Mouse (Mus musculus) lung, embryonic 14.5 days (tissue): ENCODE measurements around the gene Efna5. TPM values are rescaled to one million over a fixed set of nuclear protein-coding genes. Genes with fewer than 3 reads are reported as not detected.
A peak's percentile ranks its signal among the peaks of the same experiment; 100 is the strongest.

ENCODE experiments used
- ATAC-seq: fragments of 200-750 bp; cut with Nextera tagmentation; 2 replicates; pipeline ENCODE4 v1.8.0; 2017; ENCODE audit warnings: mild to moderate bottlenecking, moderate TSS enrichment, moderate library complexity; ENCODE audit not compliant: insufficient read depth
- DNase-seq: peaks from one replicate; pipeline ENCODE4 v3.0.0-alpha.2; 2015
- H3K27ac ChIP-seq: fragments of 300-500 bp; sonication (generic); 2 replicates; pipeline ENCODE4 v1.5.1; 2014; ENCODE audit warnings: low read depth, mild to moderate bottlenecking, moderate library complexity
- H3K27me3 ChIP-seq: fragments of 300-500 bp; sonication (generic); 2 replicates; pipeline ENCODE4 v1.6.1; 2014; ENCODE audit warnings: low read length, control low read depth; ENCODE audit not compliant: insufficient read depth
- H3K36me3 ChIP-seq: fragments of 300-500 bp; sonication (generic); 2 replicates; pipeline ENCODE4 v1.6.1; 2014; ENCODE audit warnings: control low read depth; ENCODE audit not compliant: insufficient read depth
- H3K4me1 ChIP-seq: fragments of 300-500 bp; sonication (generic); 2 replicates; pipeline ENCODE4 v1.6.1; 2014; ENCODE audit warnings: antibody characterized with exemption, control low read depth; ENCODE audit not compliant: insufficient read depth
- H3K4me2 ChIP-seq: fragments of 300-500 bp; sonication (generic); 2 replicates; pipeline ENCODE4 v1.6.1; 2014; ENCODE audit warnings: mild to moderate bottlenecking
- H3K4me3 ChIP-seq: fragments of 300-500 bp; sonication (generic); 2 replicates; pipeline ENCODE4 v1.5.1; 2014; ENCODE audit warnings: low read depth, low read length
- H3K9ac ChIP-seq: fragments of 300-500 bp; sonication (generic); 2 replicates; pipeline ENCODE4 v1.6.1; 2014
- H3K9me3 ChIP-seq: fragments of 300-500 bp; sonication (generic); 2 replicates; pipeline ENCODE4 v1.6.1; 2016; ENCODE audit warnings: low read depth, low read length, control low read depth
- CTCF ChIP-seq: IDR thresholded peaks from 2 replicates; pipeline ENCODE4 v1.5.1; 2016; ENCODE audit warnings: antibody characterized with exemption, low read depth
- WGBS: fragments of 180-500 bp; shearing (Covaris S2); extraction: QIAGEN DNeasy Blood & Tissue Kit; methylation state at CpG from one replicate; pipeline ENCODE4 v1.1.7; 2014; 5-methylcytosine and 5-hydroxymethylcytosine counted together
- polyA plus RNA-seq: library from polyadenylated mRNA; unstranded; fragments of >200 nt; fragmentation: Nextera tagmentation; extraction: Ambion mirVana; gene quantifications from 2 replicates; pipeline ENCODE4 v1.2.1, GENCODE M21; 2014

The Efna5 gene
- polyA plus RNA-seq, 1 experiment from 2014 or later: 14.8 TPM

GRCm38 (mm10) chr17:62739993-62740392, 141.1 kb downstream of the Efna5 start:
- H3K9me3 ChIP-seq: no peaks in the 10 kb centered on the region
- no peaks in the 10 kb centered on the region for H3K36me3 ChIP-seq
- WGBS: 76% methylated on average over 6 of the region's 6 CpGs
- no peak overlapping the region for H3K9ac ChIP-seq
- no peaks in the 10 kb centered on the region for H3K27me3 ChIP-seq
- no peak for DNase-seq
- H3K4me1 ChIP-seq: no peaks in the 10 kb centered on the region
- no peak overlapping the region for H3K4me2 ChIP-seq
- no peak overlapping the region for H3K4me3 ChIP-seq
- no peak for ATAC-seq
- H3K27ac ChIP-seq: no peak overlapping the region
- no peak for TF ChIP-seq CTCF

- Histone ChIP-seq H3K36me3 (no peaks in the 10 kb centered on the region), H3K4me2 (no peak overlapping the region), H3K4me3 (no peak overlapping the region), H3K9me3 (no peaks in the 10 kb centered on the region), H3K27me3 (no peaks in the 10 kb centered on the region), H3K4me1 (0 out of 2 replicates have a peak, but pooled peaks cover 5% of the 10 kb centered on the region), H3K9ac (no peak overlapping the region), H3K27ac (no peak overlapping the region)
- no peak for TF ChIP-seq CTCF
- ATAC-seq (no peak), DNase-seq (no peak)
- WGBS: 73% methylated on average over 6 of the region's 6 CpGs
These were observed 143.7 kb downstream of the Efna5 start for GRCm38 (mm10) chr17:62737404-62737803.

GRCm38 (mm10) chr17:62735943-62736342, 145.2 kb downstream of the Efna5 start:
- WGBS: 12% methylated on average over 11 of the region's 11 CpGs
- Histone ChIP-seq H3K4me2 (peak overlapping the region; percentile 13; the same call in 1 of the 2 replicates), H3K27ac (no peak overlapping the region), H3K4me1 (0 out of 2 replicates have a peak, but pooled peaks cover 5% of the 10 kb centered on the region), H3K4me3 (no peak overlapping the region), H3K9ac (no peak overlapping the region), H3K9me3 (no peaks in the 10 kb centered on the region), H3K27me3 (no peaks in the 10 kb centered on the region), H3K36me3 (no peaks in the 10 kb centered on the region)
- no peak for TF ChIP-seq CTCF
- ATAC-seq (peak; percentile 83), DNase-seq (peak; percentile 89)

GRCm38 (mm10) chr17:62734901-62735300, 146.2 kb downstream of the Efna5 start:
- H3K9me3 ChIP-seq: no peaks in the 10 kb centered on the region
- peak overlapping the region; percentile 18; the same call in 1 of the 2 replicates for H3K4me2 ChIP-seq
- H3K4me1 ChIP-seq: 0 out of 2 replicates have a peak, but pooled peaks cover 7% of the 10 kb centered on the region
- 20% methylated on average over 10 of the region's 10 CpGs for WGBS
- peak; percentile 11 for DNase-seq
- TF ChIP-seq CTCF: no peak
- no peak overlapping the region for H3K9ac ChIP-seq
- H3K27ac ChIP-seq: no peak overlapping the region
- H3K36me3 ChIP-seq: no peaks in the 10 kb centered on the region
- no peak for ATAC-seq
- H3K27me3 ChIP-seq: no peaks in the 10 kb centered on the region
- no peak overlapping the region for H3K4me3 ChIP-seq

GRCm38 (mm10) chr17:62734067-62734466, 147.1 kb downstream of the Efna5 start:
- no peaks in the 10 kb centered on the region for H3K27me3 ChIP-seq
- H3K9ac ChIP-seq: no peak overlapping the region
- no peak overlapping the region for H3K4me3 ChIP-seq
- ATAC-seq (0 out of 2 replicates have a peak, but pooled peaks have one; percentile 13), DNase-seq (peak; percentile 45)
- H3K4me2 ChIP-seq: no peak overlapping the region
- H3K36me3 ChIP-seq: no peaks in the 10 kb centered on the region
- 52% methylated on average over 4 of the region's 4 CpGs for WGBS
- no peak overlapping the region for H3K27ac ChIP-seq
- TF ChIP-seq CTCF: no peak
- H3K9me3 ChIP-seq: no peaks in the 10 kb centered on the region
- 0 out of 2 replicates have a peak, but pooled peaks cover 8% of the 10 kb centered on the region for H3K4me1 ChIP-seq

- Histone ChIP-seq H3K4me2 (no peak overlapping the region), H3K36me3 (no peaks in the 10 kb centered on the region), H3K4me1 (0 out of 2 replicates have a peak, but pooled peaks cover 8% of the 10 kb centered on the region), H3K9ac (no peak overlapping the region), H3K9me3 (no peaks in the 10 kb centered on the region), H3K27me3 (no peaks in the 10 kb centered on the region), H3K27ac (no peak overlapping the region), H3K4me3 (no peak overlapping the region)
- 65% methylated on average over 10 of the region's 10 CpGs for WGBS
- no peak for TF ChIP-seq CTCF
- no peak for DNase-seq
- ATAC-seq: no peak
These were observed 151.2 kb downstream of the Efna5 start for GRCm38 (mm10) chr17:62729754-62730470.

- 78% methylated on average over 10 of the region's 10 CpGs for WGBS
- DNase-seq (no peak), ATAC-seq (no peak)
- TF ChIP-seq CTCF: no peak
- Histone ChIP-seq H3K4me1 (0 out of 2 replicates have a peak, but pooled peaks cover 3% of the 10 kb centered on the region), H3K36me3 (no peaks in the 10 kb centered on the region), H3K4me2 (no peak overlapping the region), H3K9ac (no peak overlapping the region), H3K27ac (no peak overlapping the region), H3K27me3 (no peaks in the 10 kb centered on the region), H3K4me3 (no peak overlapping the region), H3K9me3 (no peaks in the 10 kb centered on the region)
These were observed 152.8 kb downstream of the Efna5 start for GRCm38 (mm10) chr17:62728142-62728917.
